Comparison of ENCODE assay signal across 17 mouse cellular contexts in genomic region chr7:98077453-98077852, GRCm38 (mm10).
"Had no signal": no experiment of that assay in that cellular context is flagged by ENCODE, and none has a peak within 500 bp of the region (broad histone marks: within the 10 kb centered on the region; RNA-seq: fewer than 3 reads in every experiment).

No protein-coding gene starts in this region.

- H3K4me2 ChIP-seq: intestine, embryonic 15.5 days; limb, embryonic 13.5 days; midbrain, embryonic 11.5 days; neural tube, embryonic 13.5 days; stomach, embryonic 15.5 days had no signal

- H3K27ac ChIP-seq: intestine, embryonic 15.5 days; layer of hippocampus, adult 2 months; limb, embryonic 13.5 days; neural tube, embryonic 13.5 days; stomach, embryonic 15.5 days had no signal

- H3K4me3 ChIP-seq: intestine, embryonic 15.5 days; layer of hippocampus, adult 2 months; limb, embryonic 13.5 days; neural tube, embryonic 13.5 days; stomach, embryonic 15.5 days had no signal

- ATAC-seq: intestine, embryonic 15.5 days; midbrain, embryonic 16.5 days had no signal

- H3K9me3 ChIP-seq: intestine, embryonic 15.5 days; limb, embryonic 13.5 days; neural tube, embryonic 13.5 days; stomach, embryonic 15.5 days had no signal

- H3K27me3 ChIP-seq: intestine, embryonic 15.5 days; limb, embryonic 13.5 days; neural tube, embryonic 13.5 days; stomach, embryonic 15.5 days had no signal

- H3K9ac ChIP-seq: intestine, embryonic 15.5 days; limb, embryonic 13.5 days; neural tube, embryonic 13.5 days; stomach, embryonic 15.5 days had no signal

- DNase-seq: kidney, adult 18-20 months; kidney, postnatal 10 days; kidney, postnatal 4 days; left cerebral cortex, postnatal 4 days; lung, adult 18-20 months; retina, postnatal 1 day; right cerebral cortex, postnatal 4 days; spleen, adult 18-20 months; thymus, adult 2 months; thymus, postnatal 25 days had no signal

- H3K4me1 ChIP-seq: stomach, embryonic 15.5 days had no signal
